Mouse (Mus musculus): ENCODE data around the gene Atp8b3. TPM values are rescaled to one million over a fixed set of nuclear protein-coding genes. Genes with fewer than 3 reads are reported as not detected.

Atp8b3 gene
- polyA plus RNA-seq, 1 experiment, result not detected

DNA sequence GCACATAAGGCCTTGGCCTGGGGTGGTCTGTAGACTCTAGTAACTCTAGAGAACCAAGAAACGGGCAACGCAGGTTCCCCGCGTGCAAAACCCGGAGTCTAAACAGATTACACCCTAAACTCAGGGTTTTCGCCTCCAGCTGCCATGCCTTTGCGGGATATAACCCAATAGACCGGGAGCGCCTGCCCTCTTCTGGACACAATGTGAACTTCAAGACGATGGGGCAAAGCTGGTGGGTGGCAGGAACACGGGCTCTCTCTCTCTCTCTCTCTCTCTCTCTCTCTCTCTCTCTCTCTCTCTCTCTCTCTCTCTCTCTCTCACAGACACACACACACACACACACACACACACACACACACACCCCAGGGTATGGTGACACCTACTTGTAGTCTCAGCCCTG is 32.7 kb downstream of the Atp8b3 start:
- TF ChIP-seq CTCF (IDR thresholded peaks at IDR 0.05; ENCODE audit: low read depth, low read length), result peak; percentile 33; the same call in 1 of the 2 replicates
- TF ChIP-seq POLR2A (IDR thresholded peaks at IDR 0.05; ENCODE audit: borderline replicate concordance, low read depth, low read length), result no peak
- Histone ChIP-seq H3K4me3 (ENCODE audit: insufficient read depth, low read length) (no peak overlapping the region), H3K4me1 (ENCODE audit: control insufficient read depth, insufficient read depth, low read length) (peaks cover 11% of the 10 kb centered on the region), H3K27ac (ENCODE audit: insufficient read depth, low read depth, low read length) (no peak overlapping the region)

DNA sequence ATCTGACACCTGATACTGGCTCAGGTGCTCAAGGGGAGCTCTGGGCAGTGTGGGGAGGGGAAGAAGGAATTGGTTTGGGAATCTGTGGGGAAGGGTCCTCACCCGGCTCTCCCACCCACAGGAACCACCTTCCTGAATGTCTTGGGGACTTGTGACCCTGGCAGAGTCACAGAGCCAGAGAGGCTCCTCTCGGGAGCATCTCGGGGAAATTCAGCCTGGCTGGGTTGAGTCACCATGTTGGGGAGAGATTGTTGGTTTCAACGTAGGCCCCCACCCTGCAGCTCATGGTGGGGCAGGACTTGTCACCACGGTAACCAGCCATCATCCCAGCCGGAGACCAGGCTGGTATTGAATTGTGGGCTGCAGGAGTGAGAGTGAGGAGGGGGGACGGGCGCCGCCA is 34.2 kb downstream of the Atp8b3 start:
- Histone ChIP-seq H3K27ac (ENCODE audit: insufficient read depth, low read depth, low read length) (no peak overlapping the region), H3K4me3 (ENCODE audit: insufficient read depth, low read length) (no peak overlapping the region)
- TF ChIP-seq CTCF (IDR thresholded peaks at IDR 0.05; ENCODE audit: low read depth, low read length) (no peak), POLR2A (IDR thresholded peaks at IDR 0.05; ENCODE audit: borderline replicate concordance, low read depth, low read length) (no peak)

DNA sequence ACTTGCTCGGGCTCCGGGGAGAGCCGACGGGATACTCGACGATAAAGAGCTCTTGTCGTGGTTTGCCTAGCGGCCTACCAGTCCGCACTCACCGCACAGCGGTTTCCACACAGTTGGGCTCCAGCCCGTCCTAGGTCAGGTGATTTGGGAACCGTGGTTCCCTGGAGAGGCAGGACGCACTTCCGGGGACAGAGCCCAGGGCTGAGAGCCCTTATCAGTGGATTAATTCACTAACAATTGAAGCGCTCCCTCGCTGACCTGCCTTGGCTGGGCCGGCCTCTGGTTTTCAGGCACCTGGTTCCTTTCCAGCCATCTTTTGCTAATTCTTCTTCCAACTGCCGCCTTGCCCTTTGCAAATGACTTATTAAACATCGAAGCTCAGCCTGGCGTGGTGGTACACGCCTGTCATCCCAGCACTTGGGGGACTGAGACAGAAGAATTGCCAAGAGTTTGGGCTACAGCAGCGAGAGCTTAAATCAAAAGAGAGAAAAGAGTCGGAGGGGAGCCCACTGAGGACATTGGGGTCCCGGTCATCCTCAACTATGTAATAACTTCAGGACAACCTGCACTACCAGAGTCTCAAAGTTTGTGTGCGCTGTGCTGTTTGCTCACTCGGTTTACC is 35.2 kb downstream of the Atp8b3 start:
- H3K4me3 ChIP-seq (ENCODE audit: insufficient read depth, low read length), result peak overlapping the region; percentile 3; the same call in 1 of the 2 replicates
- no peak for TF ChIP-seq CTCF (IDR thresholded peaks at IDR 0.05; ENCODE audit: low read depth, low read length)
- no peak for TF ChIP-seq POLR2A (IDR thresholded peaks at IDR 0.05; ENCODE audit: borderline replicate concordance, low read depth, low read length)
- no peak overlapping the region for H3K27ac ChIP-seq (ENCODE audit: insufficient read depth, low read depth, low read length)

More for the DNA sequence above, 34.2 kb downstream of the Atp8b3 start:
- peaks cover 3% of the 10 kb centered on the region for H3K4me1 ChIP-seq (ENCODE audit: control insufficient read depth, insufficient read depth, low read length)

DNA sequence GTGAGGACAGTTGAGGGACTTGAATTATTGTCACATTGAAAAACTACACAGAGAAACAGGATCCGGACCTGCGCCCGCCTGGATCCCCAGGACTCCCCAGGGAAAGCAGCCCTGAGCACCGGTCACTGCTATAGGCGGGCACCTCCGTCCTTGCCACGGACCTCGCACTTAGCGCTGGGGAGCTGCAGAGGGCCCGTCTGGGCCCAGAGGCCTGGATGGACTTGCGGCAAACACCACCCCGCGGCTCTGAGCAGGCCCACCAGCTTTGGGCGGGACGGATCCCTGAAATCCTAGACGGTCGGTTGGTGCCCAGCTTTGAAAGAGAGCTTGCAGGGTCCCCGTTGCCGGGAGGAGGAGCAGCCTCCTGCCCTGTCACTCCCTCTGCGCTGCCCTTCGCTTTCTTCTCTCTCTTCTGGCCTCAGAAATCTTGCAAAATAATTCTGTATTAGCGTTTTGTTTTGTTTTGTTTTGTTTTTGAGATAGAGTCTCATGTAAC is 36.1 kb downstream of the Atp8b3 start:
- no peak overlapping the region for H3K4me3 ChIP-seq (ENCODE audit: insufficient read depth, low read length)
- TF ChIP-seq CTCF (IDR thresholded peaks at IDR 0.05; ENCODE audit: low read depth, low read length) (no peak), POLR2A (IDR thresholded peaks at IDR 0.05; ENCODE audit: borderline replicate concordance, low read depth, low read length) (no peak)
- 0 out of 2 replicates have a peak, but pooled peaks cover 3% of the 10 kb centered on the region for H3K4me1 ChIP-seq (ENCODE audit: control insufficient read depth, insufficient read depth, low read length)
- no peak overlapping the region for H3K27ac ChIP-seq (ENCODE audit: insufficient read depth, low read depth, low read length)

More for the DNA sequence above, 35.2 kb downstream of the Atp8b3 start:
- 0 out of 2 replicates have a peak, but pooled peaks cover 3% of the 10 kb centered on the region for H3K4me1 ChIP-seq (ENCODE audit: control insufficient read depth, insufficient read depth, low read length)

DNA sequence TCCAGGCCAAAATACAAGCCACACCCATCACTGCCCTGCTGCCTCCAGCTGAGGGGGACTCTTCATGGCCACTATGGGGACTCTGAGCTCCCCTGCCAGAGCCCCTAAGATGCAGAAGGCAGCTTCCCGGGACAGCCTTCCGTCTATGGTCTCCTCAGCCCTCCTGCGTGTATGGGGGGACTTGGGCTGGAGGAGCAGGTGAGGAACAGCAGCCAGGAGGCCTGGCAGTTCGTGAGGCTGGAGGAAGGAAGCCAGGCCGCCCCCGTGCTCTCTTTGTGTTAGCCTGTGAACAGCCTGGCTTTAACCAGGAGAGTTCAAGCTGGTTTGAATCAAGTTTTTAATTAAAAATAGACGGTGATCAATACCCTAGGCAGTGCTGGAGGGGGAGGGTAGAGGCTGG is 36.6 kb downstream of the Atp8b3 start:
- Histone ChIP-seq H3K4me1 (ENCODE audit: control insufficient read depth, insufficient read depth, low read length) (0 out of 2 replicates have a peak, but pooled peaks cover 3% of the 10 kb centered on the region), H3K4me3 (ENCODE audit: insufficient read depth, low read length) (no peak overlapping the region), H3K27ac (ENCODE audit: insufficient read depth, low read depth, low read length) (no peak overlapping the region)
- TF ChIP-seq POLR2A (IDR thresholded peaks at IDR 0.05; ENCODE audit: borderline replicate concordance, low read depth, low read length), result no peak
- no peak for TF ChIP-seq CTCF (IDR thresholded peaks at IDR 0.05; ENCODE audit: low read depth, low read length)

DNA sequence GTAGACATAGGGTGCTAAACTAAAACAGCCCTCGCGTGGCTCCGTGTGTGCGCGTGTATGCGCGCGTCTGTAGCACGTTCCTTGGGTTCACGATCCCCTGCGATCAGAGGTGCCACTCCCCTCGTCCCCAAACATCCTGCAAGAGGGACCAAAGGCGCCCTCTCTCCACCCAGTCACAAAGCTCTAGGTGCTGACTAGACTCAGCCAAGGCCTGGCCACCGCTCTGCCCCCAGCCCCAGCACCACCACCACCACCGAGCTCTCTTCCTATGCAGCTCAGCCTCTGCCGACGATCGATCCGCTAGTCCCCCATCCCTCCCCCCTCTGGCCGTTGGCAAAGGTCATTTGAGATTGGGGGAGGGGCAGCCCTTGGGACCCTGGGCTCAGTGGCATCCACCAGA is 42.5 kb downstream of the Atp8b3 start:
- no peak overlapping the region for H3K27ac ChIP-seq (ENCODE audit: insufficient read depth, low read depth, low read length)
- no peaks in the 10 kb centered on the region for H3K4me1 ChIP-seq (ENCODE audit: control insufficient read depth, insufficient read depth, low read length)
- no peak for TF ChIP-seq CTCF (IDR thresholded peaks at IDR 0.05; ENCODE audit: low read depth, low read length)
- no peak for TF ChIP-seq POLR2A (IDR thresholded peaks at IDR 0.05; ENCODE audit: borderline replicate concordance, low read depth, low read length)
- H3K4me3 ChIP-seq (ENCODE audit: insufficient read depth, low read length), result no peak overlapping the region

DNA sequence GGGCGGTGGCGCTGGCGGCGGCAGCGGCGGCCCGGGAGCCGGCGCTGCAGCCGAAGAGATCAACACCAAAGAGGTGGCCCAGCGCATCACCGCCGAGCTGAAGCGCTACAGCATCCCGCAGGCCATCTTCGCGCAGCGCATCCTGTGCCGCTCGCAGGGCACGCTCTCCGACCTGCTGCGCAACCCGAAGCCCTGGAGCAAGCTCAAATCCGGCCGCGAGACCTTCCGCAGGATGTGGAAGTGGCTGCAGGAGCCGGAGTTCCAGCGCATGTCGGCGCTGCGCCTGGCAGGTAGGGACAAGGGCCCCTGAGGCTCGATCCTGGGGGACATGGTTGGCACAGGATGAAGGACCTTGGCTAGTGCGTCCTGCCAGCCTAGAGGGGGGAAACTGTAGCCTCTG is 43.0 kb downstream of the Atp8b3 start:
- TF ChIP-seq POLR2A (IDR thresholded peaks at IDR 0.05; ENCODE audit: borderline replicate concordance, low read depth, low read length) (no peak), CTCF (IDR thresholded peaks at IDR 0.05; ENCODE audit: low read depth, low read length) (no peak)
- Histone ChIP-seq H3K4me1 (ENCODE audit: control insufficient read depth, insufficient read depth, low read length) (no peaks in the 10 kb centered on the region), H3K27ac (ENCODE audit: insufficient read depth, low read depth, low read length) (no peak overlapping the region), H3K4me3 (ENCODE audit: insufficient read depth, low read length) (no peak overlapping the region)

DNA sequence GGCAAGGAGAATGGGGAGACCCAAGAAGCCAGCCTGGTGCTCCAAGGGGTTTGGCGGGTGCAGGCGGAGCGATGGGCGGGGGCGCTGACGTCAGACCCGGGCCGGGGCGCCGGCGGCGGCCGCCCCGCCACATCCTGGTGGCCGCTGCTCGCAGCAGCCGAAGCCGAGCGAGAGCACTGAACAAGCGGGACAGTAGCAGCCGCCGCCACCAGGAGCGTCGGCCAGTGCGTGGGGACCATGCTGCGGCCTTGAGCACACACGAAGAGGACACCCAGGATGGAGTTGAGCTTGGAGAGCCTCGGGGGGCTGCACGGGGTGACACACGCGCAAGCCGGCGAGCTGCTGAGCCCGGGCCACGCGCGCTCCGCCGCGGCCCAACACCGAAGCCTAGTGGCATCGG is 44.2 kb downstream of the Atp8b3 start, which contains the start of gene Onecut3:
Gene Onecut3, plus strand, starts transcription at position 104 of the 400 bp plus-strand sequence.
- H3K4me3 ChIP-seq (ENCODE audit: insufficient read depth, low read length), result peak within 1 kb of the TSS; percentile 25; the same call in 1 of the 2 replicates
- no peaks in the 10 kb centered on the region for H3K4me1 ChIP-seq (ENCODE audit: control insufficient read depth, insufficient read depth, low read length)
- H3K27ac ChIP-seq (ENCODE audit: insufficient read depth, low read depth, low read length), result no peak within 1 kb of the TSS
- TF ChIP-seq POLR2A (IDR thresholded peaks at IDR 0.05; ENCODE audit: borderline replicate concordance, low read depth, low read length) (no peak), CTCF (IDR thresholded peaks at IDR 0.05; ENCODE audit: low read depth, low read length) (no peak)

DNA sequence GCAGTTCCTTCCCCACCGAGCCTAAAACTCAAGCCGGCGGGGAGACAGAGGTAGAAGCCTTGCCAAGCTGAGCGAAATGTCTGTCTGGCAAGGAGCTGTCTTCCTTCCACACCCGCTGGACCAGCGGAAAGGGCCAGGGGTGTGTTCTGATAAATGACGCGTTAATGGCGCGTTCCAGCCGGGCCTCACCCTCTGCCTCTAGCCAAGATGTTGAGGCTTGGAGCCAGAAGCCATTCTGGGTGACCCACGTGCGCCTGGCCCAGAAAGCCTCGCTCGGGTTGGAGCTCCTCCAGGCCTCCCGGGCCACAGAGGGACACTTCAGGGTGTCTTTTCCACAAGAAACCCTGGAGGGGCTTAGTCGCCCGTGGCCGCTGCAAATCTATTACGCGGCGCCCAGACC is 48.9 kb downstream of the Atp8b3 start:
- H3K27ac ChIP-seq (ENCODE audit: insufficient read depth, low read depth, low read length), result no peak overlapping the region
- no peak overlapping the region for H3K4me3 ChIP-seq (ENCODE audit: insufficient read depth, low read length)
- no peaks in the 10 kb centered on the region for H3K4me1 ChIP-seq (ENCODE audit: control insufficient read depth, insufficient read depth, low read length)
- no peak for TF ChIP-seq POLR2A (IDR thresholded peaks at IDR 0.05; ENCODE audit: borderline replicate concordance, low read depth, low read length)
- no peak for TF ChIP-seq CTCF (IDR thresholded peaks at IDR 0.05; ENCODE audit: low read depth, low read length)

DNA sequence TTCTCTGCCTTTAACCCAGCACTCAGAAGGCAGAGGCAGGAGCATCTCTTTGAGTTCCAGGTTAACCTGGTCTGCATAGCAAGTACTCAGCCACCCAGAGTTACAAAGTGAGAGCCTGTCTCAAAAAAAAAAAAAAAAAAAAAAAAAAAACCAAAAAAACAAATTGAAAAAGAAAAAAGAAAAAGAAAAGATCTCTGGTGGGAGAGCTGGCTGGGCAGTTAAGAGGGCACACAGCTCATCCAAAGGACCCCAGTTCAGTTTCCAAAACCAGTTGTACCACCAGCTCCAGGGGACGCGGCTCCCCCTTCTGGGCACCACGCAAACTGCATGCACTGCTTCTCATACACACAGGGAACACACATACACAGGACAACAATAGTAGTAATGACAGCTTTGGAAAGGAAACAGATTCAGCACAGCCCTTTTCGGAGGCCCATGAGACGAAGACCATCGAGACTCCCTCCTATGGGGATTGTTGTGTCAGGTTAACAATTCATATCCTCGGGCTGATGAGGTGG is 52.0 kb downstream of the Atp8b3 start:
- no peak overlapping the region for H3K27ac ChIP-seq (ENCODE audit: insufficient read depth, low read depth, low read length)
- no peaks in the 10 kb centered on the region for H3K4me1 ChIP-seq (ENCODE audit: control insufficient read depth, insufficient read depth, low read length)
- no peak overlapping the region for H3K4me3 ChIP-seq (ENCODE audit: insufficient read depth, low read length)
- no peak for TF ChIP-seq CTCF (IDR thresholded peaks at IDR 0.05; ENCODE audit: low read depth, low read length)
- TF ChIP-seq POLR2A (IDR thresholded peaks at IDR 0.05; ENCODE audit: borderline replicate concordance, low read depth, low read length), result no peak
